Mouse (Mus musculus) intestine, embryonic 16.5 days (tissue): Measurements from ENCODE around the gene Tm9sf2. TPM values are rescaled to one million over a fixed set of nuclear protein-coding genes. Genes with fewer than 3 reads are reported as not detected.
"Not testable (repeated sequence)": the region's sequence is repeated elsewhere in the genome, so short reads cannot be mapped to it uniquely, and the experiment has no call there.

Experiments used
- ATAC-seq: fragments of 200-750 bp; cut with Nextera tagmentation; 2 replicates; pipeline ENCODE4 v1.8.0; 2017; ENCODE audit warnings: moderate TSS enrichment, moderate library complexity
- H3K27ac ChIP-seq: fragments of 300-500 bp; sonication (generic); 2 replicates; pipeline ENCODE4 v1.5.1; 2014; ENCODE audit warnings: mild to moderate bottlenecking, low read length
- H3K27me3 ChIP-seq: fragments of 300-500 bp; sonication (generic); replicated peaks from 2 replicates; pipeline ENCODE4 v1.6.1; 2014; ENCODE audit warnings: low read length, control low read depth, mixed read lengths; ENCODE audit not compliant: control insufficient read depth, insufficient read depth
- H3K36me3 ChIP-seq: fragments of 300-500 bp; sonication (generic); 2 replicates; pipeline ENCODE4 v1.6.1; 2014; ENCODE audit warnings: low read length, control low read depth; ENCODE audit not compliant: control insufficient read depth, insufficient read depth
- H3K4me1 ChIP-seq: fragments of 300-500 bp; sonication (generic); 2 replicates; pipeline ENCODE4 v1.6.1; 2014; ENCODE audit warnings: low read length, control low read depth, mixed read lengths; ENCODE audit not compliant: control insufficient read depth, insufficient read depth
- H3K4me2 ChIP-seq: fragments of 300-500 bp; sonication (generic); 2 replicates; pipeline ENCODE4 v1.6.1; 2014; ENCODE audit warnings: low read depth, low read length, control low read depth
- H3K4me3 ChIP-seq: fragments of 300-500 bp; sonication (generic); 2 replicates; pipeline ENCODE4 v1.5.1; 2014; ENCODE audit warnings: mild to moderate bottlenecking, low read length
- H3K9ac ChIP-seq: fragments of 300-500 bp; sonication (generic); 2 replicates; pipeline ENCODE4 v1.6.1; 2014; ENCODE audit warnings: low read depth, low read length
- H3K9me3 ChIP-seq: fragments of 300-500 bp; sonication (generic); 2 replicates; pipeline ENCODE4 v1.6.1; 2016; ENCODE audit warnings: low read length, control low read depth; ENCODE audit not compliant: control insufficient read depth
- WGBS: fragments of 180-500 bp; shearing (Covaris S2); extraction: QIAGEN DNeasy Blood & Tissue Kit; methylation state at CpG from one replicate; pipeline ENCODE4 v1.1.7; 2014; 5-methylcytosine and 5-hydroxymethylcytosine counted together
- polyA plus RNA-seq: library from polyadenylated mRNA; unstranded; fragments of >200 nt; fragmentation: Nextera tagmentation; extraction: Ambion mirVana; gene quantifications from 2 replicates; pipeline ENCODE4 v1.2.1, GENCODE M21; 2015

Tm9sf2 gene
- polyA plus RNA-seq, 1 experiment from 2014 or later: 293 TPM

DNA sequence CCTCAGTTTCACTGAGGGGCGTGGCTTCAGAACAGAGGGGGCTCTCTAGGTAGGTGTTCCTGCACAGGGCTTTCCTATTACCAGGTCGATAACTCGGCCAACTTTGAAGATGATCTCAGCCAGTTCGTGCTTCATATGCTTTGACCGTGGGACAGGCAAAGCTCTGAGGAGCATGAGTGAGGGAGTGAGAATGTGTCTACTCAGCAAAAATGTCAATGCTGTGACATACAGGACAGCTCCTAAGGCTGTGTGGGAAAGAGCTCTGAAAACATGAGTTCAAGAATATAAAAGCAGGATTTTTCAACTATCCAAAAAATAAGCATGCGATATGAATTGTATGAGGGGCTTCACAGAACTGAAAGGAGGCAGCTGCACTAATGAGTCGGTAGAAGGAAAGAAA, 23.3 kb upstream of the Tm9sf2 start:
- Histone ChIP-seq H3K9ac (no peak overlapping the region), H3K27me3 (no peaks in the 10 kb centered on the region), H3K27ac (no peak overlapping the region), H3K9me3 (no peaks in the 10 kb centered on the region; the same call in 1 of the 2 replicates), H3K4me3 (no peak overlapping the region), H3K4me1 (0 out of 2 replicates have a peak, but pooled peaks cover 2% of the 10 kb centered on the region), H3K4me2 (no peak overlapping the region), H3K36me3 (no peaks in the 10 kb centered on the region)
- no peak for ATAC-seq
- 81% methylated on average over 7 of the region's 7 CpGs for WGBS

- no peaks in the 10 kb centered on the region for H3K27me3 ChIP-seq
- H3K27ac ChIP-seq: no peak overlapping the region
- no peaks in the 10 kb centered on the region; the same call in 1 of the 2 replicates for H3K9me3 ChIP-seq
- H3K4me1 ChIP-seq: no peaks in the 10 kb centered on the region
- no peaks in the 10 kb centered on the region for H3K36me3 ChIP-seq
- no peak overlapping the region for H3K9ac ChIP-seq
- no peak overlapping the region for H3K4me3 ChIP-seq
- no peak overlapping the region for H3K4me2 ChIP-seq
- WGBS: 75% methylated on average over 5 of the region's 5 CpGs
- ATAC-seq: peak; percentile 53; the same call in 1 of the 2 replicates
These were observed 18.9 kb upstream of the Tm9sf2 start for GRCm38 (mm10) chr14:122087956-122088355.

DNA sequence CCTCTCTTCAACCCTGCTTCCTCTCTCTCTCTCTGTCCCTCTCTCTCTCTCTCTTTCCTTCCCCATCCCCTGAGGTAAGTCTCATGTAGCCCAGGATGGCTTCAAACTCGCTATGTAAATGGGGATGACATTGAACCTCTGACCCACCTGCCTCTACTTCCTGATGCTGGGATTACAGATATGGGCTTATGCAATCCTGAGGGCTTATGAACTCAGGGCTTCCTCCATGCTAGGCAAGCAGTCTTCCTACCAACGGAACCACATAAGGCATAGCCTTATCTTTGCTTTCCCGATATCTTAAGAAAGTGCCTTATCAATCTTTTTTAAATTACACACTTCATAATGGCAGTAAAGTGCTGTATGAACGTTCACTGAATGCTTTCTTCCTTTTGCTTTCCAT, 14.5 kb upstream of the Tm9sf2 start:
- peak; percentile 74 for ATAC-seq
- no peak overlapping the region for H3K9ac ChIP-seq
- H3K4me3 ChIP-seq: no peak overlapping the region
- no peaks in the 10 kb centered on the region for H3K4me1 ChIP-seq
- no peaks in the 10 kb centered on the region for H3K27me3 ChIP-seq
- H3K27ac ChIP-seq: no peak overlapping the region
- H3K9me3 ChIP-seq: no peaks in the 10 kb centered on the region
- H3K36me3 ChIP-seq: no peaks in the 10 kb centered on the region
- H3K4me2 ChIP-seq: no peak overlapping the region
- WGBS: 61% methylated on average over 4 of the region's 4 CpGs

- Histone ChIP-seq H3K27ac (no peak overlapping the region), H3K36me3 (no peaks in the 10 kb centered on the region), H3K9ac (no peak overlapping the region), H3K4me1 (no peaks in the 10 kb centered on the region), H3K9me3 (no peaks in the 10 kb centered on the region), H3K4me3 (no peak overlapping the region), H3K27me3 (no peaks in the 10 kb centered on the region), H3K4me2 (no peak overlapping the region)
- WGBS: 95% methylated on average over 11 of the region's 11 CpGs
- ATAC-seq: no peak
These were observed 10.5 kb upstream of the Tm9sf2 start for GRCm38 (mm10) chr14:122096331-122096730.

GRCm38 (mm10) chr14:122099584-122099983, 7.3 kb upstream of the Tm9sf2 start:
- H3K4me2 ChIP-seq: no peak overlapping the region

DNA sequence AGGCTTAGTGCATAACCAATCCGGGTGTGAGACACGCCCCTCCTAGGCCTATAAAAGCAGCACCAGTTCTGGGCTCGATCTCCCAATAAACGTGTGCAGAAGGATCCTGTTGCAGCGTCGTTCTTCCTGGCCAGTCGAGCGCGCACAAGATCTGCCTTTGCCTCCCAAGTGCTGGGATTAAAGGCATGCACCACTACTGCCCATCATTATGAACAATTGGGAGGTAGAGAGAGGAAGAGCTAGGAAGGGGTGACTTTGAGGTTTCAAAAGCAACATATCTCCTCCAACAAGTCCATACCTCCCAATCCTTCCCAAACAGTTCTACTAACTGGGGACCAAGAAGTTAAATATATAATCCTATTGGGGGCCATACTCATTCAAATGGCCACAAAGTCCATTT, 4.9 kb upstream of the Tm9sf2 start:
- not testable (repeated sequence) for H3K27me3 ChIP-seq, H3K9ac ChIP-seq, H3K4me3 ChIP-seq, H3K4me2 ChIP-seq, H3K27ac ChIP-seq, H3K4me1 ChIP-seq, H3K9me3 ChIP-seq, ATAC-seq, H3K36me3 ChIP-seq
- 88% methylated on average over 8 of the region's 9 CpGs for WGBS

More at GRCm38 (mm10) chr14:122099584-122099983, 7.3 kb upstream of the Tm9sf2 start:
- Histone ChIP-seq H3K27ac (no peak overlapping the region), H3K4me3 (no peak overlapping the region), H3K9me3 (no peaks in the 10 kb centered on the region), H3K4me1 (no peaks in the 10 kb centered on the region), H3K27me3 (no peaks in the 10 kb centered on the region), H3K36me3 (no peaks in the 10 kb centered on the region), H3K9ac (no peak overlapping the region)
- ATAC-seq: no peak
- 81% methylated on average over 4 of the region's 4 CpGs for WGBS

GRCm38 (mm10) chr14:122104881-122105280, 2.0 kb upstream of the Tm9sf2 start:
- whole genome bisulfite sequencing: 2% methylated on average over 24 of the region's 24 CpGs
- peak; percentile 93 for ATAC-seq
- Histone ChIP-seq H3K4me3 (peak overlapping the region; percentile 46), H3K27ac (peak overlapping the region; percentile 87), H3K36me3 (no peaks in the 10 kb centered on the region), H3K27me3 (no peaks in the 10 kb centered on the region), H3K4me2 (peak overlapping the region; percentile 60), H3K9me3 (no peaks in the 10 kb centered on the region), H3K9ac (peak overlapping the region; percentile 69), H3K4me1 (peaks cover 21% of the 10 kb centered on the region)

DNA sequence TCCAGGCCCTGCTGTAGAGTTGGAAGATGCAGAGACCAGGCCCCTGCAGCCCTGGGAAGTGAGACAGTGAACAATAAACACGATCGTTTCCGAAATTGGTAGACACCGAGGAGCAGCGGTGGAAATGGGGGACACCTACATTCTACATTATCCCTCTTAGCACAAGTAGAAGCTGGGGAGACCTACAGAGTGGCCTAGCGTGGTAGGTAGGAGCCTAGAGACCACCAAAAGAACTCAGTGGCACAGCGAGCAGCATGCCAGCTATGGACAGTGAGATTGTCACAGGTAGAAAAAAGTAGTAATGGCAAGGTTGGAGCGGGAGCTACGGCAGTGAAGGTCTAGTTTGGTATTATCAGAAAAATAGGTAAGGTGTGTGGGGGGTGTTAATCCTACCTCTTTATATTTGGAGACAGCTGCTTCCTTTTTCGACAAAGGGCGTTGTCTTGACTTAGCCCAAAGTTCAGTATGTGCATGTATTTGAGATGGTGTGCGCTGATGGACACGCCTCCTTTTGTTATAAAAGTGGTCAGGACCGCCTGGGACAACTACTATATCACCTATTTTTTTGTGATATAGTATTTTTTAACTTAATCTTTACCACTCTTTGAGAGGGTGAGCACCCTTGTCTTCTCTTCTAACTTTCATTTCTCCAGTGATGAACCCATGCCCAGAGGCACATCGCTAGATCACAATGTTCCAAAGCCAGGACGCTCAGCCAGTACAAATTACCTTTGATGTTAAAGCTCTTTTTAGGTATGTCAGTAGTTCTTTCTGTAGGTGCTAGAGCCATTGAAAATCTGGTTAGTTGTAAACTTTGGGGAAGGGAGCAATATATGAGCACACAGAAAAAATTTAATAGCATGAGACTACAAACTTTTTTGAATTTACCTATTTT, 1.2 kb upstream of the Tm9sf2 start:
- no peak for ATAC-seq
- Histone ChIP-seq H3K9me3 (no peaks in the 10 kb centered on the region), H3K27ac (peak overlapping the region; percentile 87), H3K36me3 (no peaks in the 10 kb centered on the region), H3K4me3 (peak overlapping the region; percentile 46), H3K4me1 (peaks cover 21% of the 10 kb centered on the region), H3K27me3 (no peaks in the 10 kb centered on the region), H3K4me2 (peak overlapping the region; percentile 60), H3K9ac (peak overlapping the region; percentile 69)
- 60% methylated on average over 16 of the region's 16 CpGs for WGBS

- H3K9ac ChIP-seq: peak overlapping the region; percentile 100
- peaks cover 21% of the 10 kb centered on the region for H3K4me1 ChIP-seq
- H3K4me2 ChIP-seq: peak overlapping the region; percentile 60
- peak; percentile 46 for ATAC-seq
- H3K27ac ChIP-seq: peak overlapping the region; percentile 100
- no peaks in the 10 kb centered on the region for H3K27me3 ChIP-seq
- 3% methylated on average over 44 of the region's 44 CpGs for WGBS
- no peaks in the 10 kb centered on the region for H3K9me3 ChIP-seq
- no peaks in the 10 kb centered on the region for H3K36me3 ChIP-seq
- peak overlapping the region; percentile 99 for H3K4me3 ChIP-seq
These were observed 810 bp downstream of the Tm9sf2 start for GRCm38 (mm10) chr14:122107481-122108214.
